In genomic region chr6:62318627-62319026, GRCm38 (mm10) we compare ENCODE assay signal across 18 mouse cellular contexts.
"Had no signal": no experiment of that assay in that cellular context is flagged by ENCODE, and none has a peak within 500 bp of the region (broad histone marks: within the 10 kb centered on the region; RNA-seq: fewer than 3 reads in every experiment).

No protein-coding gene starts in this region.

- H3K27ac ChIP-seq: limb, embryonic 13.5 days; liver, embryonic 13.5 days; lung, embryonic 15.5 days; macrophage; midbrain, embryonic 12.5 days; midbrain, embryonic 15.5 days; neural tube, embryonic 12.5 days; neural tube, embryonic 15.5 days; stomach, embryonic 15.5 days had no signal

- H3K36me3 ChIP-seq: limb, embryonic 13.5 days; liver, embryonic 13.5 days; lung, embryonic 15.5 days; midbrain, embryonic 12.5 days; midbrain, embryonic 15.5 days; neural tube, embryonic 12.5 days; neural tube, embryonic 15.5 days; stomach, embryonic 15.5 days had no signal

- DNase-seq: kidney, adult 9 months; kidney, postnatal 14 days; kidney, postnatal 4 days; left cerebral cortex, postnatal 4 days; liver, embryonic 13.5 days; lung, postnatal 14 days; right cerebral cortex, adult 18-20 months; right cerebral cortex, postnatal 14 days; right cerebral cortex, postnatal 4 days; thymus, postnatal 25 days had no signal

- H3K4me1 ChIP-seq: limb, embryonic 13.5 days; liver, embryonic 13.5 days; lung, embryonic 15.5 days; midbrain, embryonic 12.5 days; midbrain, embryonic 15.5 days; neural tube, embryonic 12.5 days; neural tube, embryonic 15.5 days; stomach, embryonic 15.5 days had no signal

- H3K9me3 ChIP-seq: limb, embryonic 13.5 days; liver, embryonic 13.5 days; lung, embryonic 15.5 days; midbrain, embryonic 12.5 days; midbrain, embryonic 15.5 days; neural tube, embryonic 12.5 days; neural tube, embryonic 15.5 days; stomach, embryonic 15.5 days had no signal

- H3K4me2 ChIP-seq: limb, embryonic 13.5 days; liver, embryonic 13.5 days; lung, embryonic 15.5 days; midbrain, embryonic 12.5 days; midbrain, embryonic 15.5 days; neural tube, embryonic 12.5 days; neural tube, embryonic 15.5 days; stomach, embryonic 15.5 days had no signal

- H3K9ac ChIP-seq: limb, embryonic 13.5 days; liver, embryonic 13.5 days; lung, embryonic 15.5 days; midbrain, embryonic 12.5 days; midbrain, embryonic 15.5 days; neural tube, embryonic 12.5 days; neural tube, embryonic 15.5 days; stomach, embryonic 15.5 days had no signal

- H3K27me3 ChIP-seq: limb, embryonic 13.5 days; liver, embryonic 13.5 days; lung, embryonic 15.5 days; midbrain, embryonic 12.5 days; midbrain, embryonic 15.5 days; neural tube, embryonic 12.5 days; neural tube, embryonic 15.5 days; stomach, embryonic 15.5 days had no signal

- H3K4me3 ChIP-seq: limb, embryonic 13.5 days; liver, embryonic 13.5 days; lung, embryonic 15.5 days; midbrain, embryonic 12.5 days; midbrain, embryonic 15.5 days; neural tube, embryonic 12.5 days; neural tube, embryonic 15.5 days; stomach, embryonic 15.5 days had no signal

- ATAC-seq: midbrain, embryonic 15.5 days had no signal
